ENCODE assay signal across 12 mouse cellular contexts in the genomic region with DNA sequence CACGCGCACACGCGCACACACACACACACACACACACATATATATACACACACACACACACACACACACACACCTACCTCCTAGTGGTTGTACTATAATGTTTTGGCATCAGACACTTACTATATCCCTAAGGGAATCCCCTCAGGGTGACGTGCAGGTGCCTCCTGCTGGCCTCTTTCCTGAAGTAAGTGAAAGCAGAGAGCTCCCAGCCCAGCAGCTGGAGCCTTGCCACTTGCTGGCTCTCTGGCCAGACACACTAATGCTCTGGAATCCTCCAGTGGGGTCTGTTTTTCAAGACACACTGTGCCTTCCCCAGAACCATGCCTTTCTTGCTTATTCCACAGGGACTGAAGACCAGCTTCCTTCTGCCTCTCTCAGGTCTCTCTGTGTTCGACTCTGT. TPM values are rescaled to one million over a fixed set of nuclear protein-coding genes. Genes with fewer than 3 reads are reported as not detected.
DNase-seq lines count a peak whose midpoint lies in the region; ATAC-seq and TF ChIP-seq lines count a peak whose summit lies in the region.
"Had no signal": no experiment of that assay in that cellular context is flagged by ENCODE, and none has a peak within 500 bp of the region (broad histone marks: within the 10 kb centered on the region; RNA-seq: fewer than 3 reads in every experiment).

No protein-coding gene starts in this region.

- 82% methylated on average over 6 of the region's 6 CpGs for WGBS in kidney, postnatal 0 days
- WGBS in kidney, embryonic 15.5 days, result 81% methylated on average over 6 of the region's 6 CpGs

- H3K9ac ChIP-seq in kidney, postnatal 0 days (ENCODE audit: low read depth, low read length), result no peak overlapping the region
- H3K9ac ChIP-seq in kidney, embryonic 15.5 days, result no peak overlapping the region
- H3K9ac ChIP-seq: limb, embryonic 12.5 days had no signal

- no peaks in the 10 kb centered on the region for H3K9me3 ChIP-seq in kidney, postnatal 0 days (replicated peaks; ENCODE audit: low read length)
- no peaks in the 10 kb centered on the region for H3K9me3 ChIP-seq in kidney, embryonic 15.5 days (replicated peaks)
- H3K9me3 ChIP-seq: limb, embryonic 12.5 days had no signal

- H3K36me3 ChIP-seq in kidney, postnatal 0 days (ENCODE audit: insufficient read depth, low read length), result no peaks in the 10 kb centered on the region
- H3K36me3 ChIP-seq in kidney, embryonic 15.5 days, result peaks cover 14% of the 10 kb centered on the region; the same call in 1 of the 2 replicates

- peaks cover 15% of the 10 kb centered on the region; the same call in 1 of the 2 replicates for H3K4me1 ChIP-seq in kidney, postnatal 0 days (replicated peaks; ENCODE audit: insufficient read depth, low read length)
- peaks cover 24% of the 10 kb centered on the region for H3K4me1 ChIP-seq in kidney, embryonic 15.5 days
- H3K4me1 ChIP-seq: limb, embryonic 12.5 days had no signal

- no peak overlapping the region for H3K4me3 ChIP-seq in kidney, postnatal 0 days (replicated peaks; ENCODE audit: low read depth, low read length)
- no peak overlapping the region for H3K4me3 ChIP-seq in kidney, embryonic 15.5 days (replicated peaks)
- H3K4me3 ChIP-seq: limb, embryonic 12.5 days had no signal

- no peaks in the 10 kb centered on the region for H3K27me3 ChIP-seq in kidney, postnatal 0 days (ENCODE audit: insufficient read depth, low read length)
- H3K27me3 ChIP-seq in kidney, embryonic 15.5 days, result no peaks in the 10 kb centered on the region
- H3K27me3 ChIP-seq: limb, embryonic 12.5 days had no signal

- TF ChIP-seq CTCF in kidney, postnatal 0 days (IDR thresholded peaks at IDR 0.05; ENCODE audit: low read depth), result peak; percentile 29; the same call in 1 of the 2 replicates

- H3K4me2 ChIP-seq in kidney, postnatal 0 days (ENCODE audit: low read length), result no peak overlapping the region
- H3K4me2 ChIP-seq in kidney, embryonic 15.5 days, result no peak overlapping the region
- H3K4me2 ChIP-seq: limb, embryonic 12.5 days had no signal

- no peak overlapping the region for H3K27ac ChIP-seq in kidney, postnatal 0 days
- no peak overlapping the region for H3K27ac ChIP-seq in kidney, embryonic 15.5 days
- H3K27ac ChIP-seq: limb, embryonic 12.5 days had no signal

- peak; percentile 66 for DNase-seq in adrenal gland, postnatal 14 days
- DNase-seq in adrenal gland, postnatal 4 days (ENCODE audit: low spot score in 2 of 2), result no peak
- no peak for DNase-seq in kidney, postnatal 0 days (ENCODE audit: low spot score)
- DNase-seq in MN1 (ENCODE audit: low spot score), result peak; percentile 81
- peak; percentile 73 for DNase-seq in gastrocnemius, postnatal 10 days
- no peak for DNase-seq in cerebellum, postnatal 36 days
- no peak for DNase-seq in cerebellum, postnatal 25 days
- DNase-seq: cerebellum, adult 18-20 months had no signal

- ATAC-seq in kidney, postnatal 0 days (replicated peaks; ENCODE audit: low FRiP score, low read depth), result no peak
- ATAC-seq in kidney, embryonic 15.5 days (replicated peaks; ENCODE audit: low FRiP score), result no peak
- ATAC-seq: midbrain, embryonic 16.5 days had no signal

RNA-seq across cellular contexts. Expression of gene Dlg5, which starts 48.8 kb away (rescaled TPM):
- 35.9 and 50.1 TPM in 2 replicates for total RNA-seq in adrenal gland, postnatal 14 days (2021)
- 10 to 100 TPM; 64.4 to 70.4 TPM for total RNA-seq in adrenal gland, postnatal 4 days (2021)
- polyA plus RNA-seq in kidney, postnatal 0 days (2015; fragmentation: Nextera tagmentation; extraction: Ambion mirVana), result 10.2 and 10.3 TPM in 2 replicates
- polyA plus RNA-seq in kidney, embryonic 15.5 days (2015; fragmentation: Nextera tagmentation; extraction: Ambion mirVana), result 14.5 and 18.6 TPM in 2 replicates
- 10 to 100 TPM; 11.7 to 19.0 TPM for total RNA-seq in gastrocnemius, postnatal 10 days (2021)
- total RNA-seq: MEL had no signal

Comparison
In these comparisons a context has a peak if more than half of its experiments do, and no peak if none do; other contexts are left out.
1. DNase-seq: peak in adrenal gland, postnatal 14 days (single experiment), MN1 (single experiment) and gastrocnemius, postnatal 10 days (single experiment); none in adrenal gland, postnatal 4 days (0 of 2), kidney, postnatal 0 days (single experiment), cerebellum, postnatal 36 days (0 of 2) and cerebellum, postnatal 25 days (0 of 2).